Mouse (Mus musculus) cortical plate, adult 2 months (tissue): ENCODE measurements at regions not wholly inside any gene's neighbourhood (a gene's known extent, or its start where the extent isn't known, plus 50 kb on each side); places are given as distances from the start of the nearest gene placed in this dataset.

Experiments used
- CTCF ChIP-seq: fragments of 200-500 bp; IDR thresholded peaks from 2 replicates; pipeline ENCODE4 v1.5.1; 2011; ENCODE audit warnings: mild to moderate bottlenecking, control low read depth, low read length; ENCODE audit not compliant: insufficient read depth; ENCODE audit errors: extremely low read depth
- POLR2A ChIP-seq: fragments of 200-500 bp; IDR thresholded peaks from 2 replicates; pipeline ENCODE4 v1.6.1; 2011; ENCODE audit warnings: mild to moderate bottlenecking, low read length, control low read depth; ENCODE audit not compliant: insufficient read depth; ENCODE audit errors: extremely low read depth

- TF ChIP-seq POLR2A (no peak), CTCF (no peak)
These were observed 234.9 kb downstream of the Gm12728 start for GRCm38 (mm10) chr4:106024591-106024990.
